ENCODE assay signal across 8 mouse cellular contexts in the genomic region with DNA sequence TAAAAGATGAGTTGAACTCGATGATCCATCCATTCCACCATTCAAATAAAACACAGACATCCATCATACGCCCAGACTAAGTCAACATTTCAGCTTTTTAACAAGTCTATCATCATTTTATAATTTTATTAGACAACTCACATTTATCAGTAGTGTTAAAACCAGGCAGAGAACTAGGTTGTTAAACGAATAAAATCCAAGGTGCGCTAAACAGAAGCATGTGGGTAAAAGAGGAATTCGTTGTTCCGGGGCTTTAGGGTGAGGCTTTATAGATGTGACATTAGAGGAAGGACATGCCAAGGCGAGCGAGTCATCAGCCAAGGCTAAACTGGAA. TPM values are rescaled to one million over a fixed set of nuclear protein-coding genes. Genes with fewer than 3 reads are reported as not detected.
DNase-seq lines count a peak whose midpoint lies in the region; ATAC-seq and TF ChIP-seq lines count a peak whose summit lies in the region.

No protein-coding gene starts in this region.

- H3K9me3 ChIP-seq in kidney, embryonic 16.5 days (ENCODE audit: low read length): 0 out of 2 replicates have a peak, but pooled peaks cover 3% of the 10 kb centered on the region
- H3K9me3 ChIP-seq in embryonic facial prominence, embryonic 11.5 days (replicated peaks; ENCODE audit: control insufficient read depth, low read length): no peaks in the 10 kb centered on the region
- H3K9me3 ChIP-seq in intestine, postnatal 0 days (ENCODE audit: control insufficient read depth): no peaks in the 10 kb centered on the region
- no peaks in the 10 kb centered on the region for H3K9me3 ChIP-seq in midbrain, postnatal 0 days (ENCODE audit: low read length)

- 30% methylated on average over 8 of the region's 8 CpGs for WGBS in kidney, embryonic 16.5 days
- 31% methylated on average over 8 of the region's 8 CpGs for WGBS in embryonic facial prominence, embryonic 11.5 days
- 23% methylated on average over 8 of the region's 8 CpGs for WGBS in intestine, postnatal 0 days
- WGBS in midbrain, postnatal 0 days: 29% methylated on average over 8 of the region's 8 CpGs

- no peak overlapping the region for H3K27ac ChIP-seq in kidney, embryonic 16.5 days (ENCODE audit: low read length)
- no peak overlapping the region for H3K27ac ChIP-seq in embryonic facial prominence, embryonic 11.5 days (replicated peaks; ENCODE audit: low read depth, low read length)
- no peak overlapping the region for H3K27ac ChIP-seq in intestine, postnatal 0 days (ENCODE audit: low read depth, low read length)
- H3K27ac ChIP-seq in midbrain, postnatal 0 days (ENCODE audit: low read depth, low read length): peak overlapping the region; percentile 77; the same call in 1 of the 2 replicates

- no peaks in the 10 kb centered on the region for H3K36me3 ChIP-seq in kidney, embryonic 16.5 days (ENCODE audit: insufficient read depth, low read length)
- no peaks in the 10 kb centered on the region for H3K36me3 ChIP-seq in embryonic facial prominence, embryonic 11.5 days (replicated peaks; ENCODE audit: control insufficient read depth, insufficient read depth, low read depth, low read length)
- H3K36me3 ChIP-seq in intestine, postnatal 0 days (ENCODE audit: control insufficient read depth, insufficient read depth): no peaks in the 10 kb centered on the region
- H3K36me3 ChIP-seq in midbrain, postnatal 0 days (ENCODE audit: insufficient read depth, low read length): no peaks in the 10 kb centered on the region

- H3K4me3 ChIP-seq in kidney, embryonic 16.5 days (ENCODE audit: low read length): peak overlapping the region; percentile 64
- peak overlapping the region; percentile 57 for H3K4me3 ChIP-seq in embryonic facial prominence, embryonic 11.5 days (ENCODE audit: low read depth, low read length)
- H3K4me3 ChIP-seq in intestine, postnatal 0 days (ENCODE audit: low read depth, low read length): peak overlapping the region; percentile 61; the same call in 1 of the 2 replicates
- H3K4me3 ChIP-seq in midbrain, postnatal 0 days (ENCODE audit: low read depth, low read length): peak overlapping the region; percentile 58

- no peak for TF ChIP-seq CTCF in intestine, postnatal 0 days (IDR thresholded peaks at IDR 0.05; ENCODE audit: low read depth)
- TF ChIP-seq CTCF in midbrain, postnatal 0 days (IDR thresholded peaks at IDR 0.05): no peak

- H3K9ac ChIP-seq in kidney, embryonic 16.5 days (replicated peaks; ENCODE audit: low read length): peak overlapping the region; percentile 69
- no peak overlapping the region; the same call in 1 of the 2 replicates for H3K9ac ChIP-seq in embryonic facial prominence, embryonic 11.5 days (replicated peaks; ENCODE audit: low read length)
- 0 out of 2 replicates have a peak overlapping the region, but pooled peaks have one; percentile 53 for H3K9ac ChIP-seq in intestine, postnatal 0 days (ENCODE audit: low read depth, low read length)
- peak overlapping the region; percentile 54; the same call in 1 of the 2 replicates for H3K9ac ChIP-seq in midbrain, postnatal 0 days (replicated peaks; ENCODE audit: low read length, poor library complexity, severe bottlenecking)

- peaks cover 5% of the 10 kb centered on the region; the same call in 1 of the 2 replicates for H3K27me3 ChIP-seq in kidney, embryonic 16.5 days (ENCODE audit: insufficient read depth, low read length)
- no peaks in the 10 kb centered on the region for H3K27me3 ChIP-seq in embryonic facial prominence, embryonic 11.5 days (ENCODE audit: control insufficient read depth, insufficient read depth, low read length)
- 0 out of 2 replicates have a peak, but pooled peaks cover 8% of the 10 kb centered on the region for H3K27me3 ChIP-seq in intestine, postnatal 0 days (replicated peaks; ENCODE audit: control insufficient read depth, insufficient read depth, low read length)
- no peaks in the 10 kb centered on the region for H3K27me3 ChIP-seq in midbrain, postnatal 0 days (ENCODE audit: insufficient read depth, low read length)

- no peak for ATAC-seq in kidney, embryonic 16.5 days (ENCODE audit: low FRiP score, low TSS enrichment)
- ATAC-seq in embryonic facial prominence, embryonic 11.5 days (replicated peaks; ENCODE audit: insufficient number of reproducible peaks, low FRiP score, low TSS enrichment, low read depth): no peak
- ATAC-seq in intestine, postnatal 0 days: no peak
- no peak for ATAC-seq in midbrain, postnatal 0 days (ENCODE audit: low FRiP score)
- ATAC-seq in frontal cortex, adult (ENCODE audit: low TSS enrichment): no peak

- peak overlapping the region; percentile 55 for H3K4me2 ChIP-seq in kidney, embryonic 16.5 days (replicated peaks; ENCODE audit: low read depth, low read length)
- peak overlapping the region; percentile 43 for H3K4me2 ChIP-seq in embryonic facial prominence, embryonic 11.5 days (ENCODE audit: low read depth, low read length)
- H3K4me2 ChIP-seq in intestine, postnatal 0 days (replicated peaks; ENCODE audit: low read depth): peak overlapping the region; percentile 66
- H3K4me2 ChIP-seq in midbrain, postnatal 0 days (ENCODE audit: low read depth, low read length, poor library complexity, severe bottlenecking): peak overlapping the region; percentile 42

- DNase-seq in kidney, postnatal 4 days: no peak
- no peak for DNase-seq in embryonic facial prominence, embryonic 11.5 days (ENCODE audit: low spot score)
- DNase-seq in midbrain, postnatal 0 days (ENCODE audit: low spot score): no peak
- DNase-seq in left cerebral cortex, adult 11 months (ENCODE audit: low spot score): no peak
- DNase-seq in thymus, postnatal 0 days (ENCODE audit: low spot score): no peak

- no peaks in the 10 kb centered on the region for H3K4me1 ChIP-seq in kidney, embryonic 16.5 days (ENCODE audit: insufficient read depth, low read length)
- no peaks in the 10 kb centered on the region for H3K4me1 ChIP-seq in embryonic facial prominence, embryonic 11.5 days (ENCODE audit: control insufficient read depth, insufficient read depth, low read length)
- no peaks in the 10 kb centered on the region for H3K4me1 ChIP-seq in intestine, postnatal 0 days (replicated peaks; ENCODE audit: control insufficient read depth, insufficient read depth, low read length)
- H3K4me1 ChIP-seq in midbrain, postnatal 0 days (ENCODE audit: insufficient read depth, low read length): no peaks in the 10 kb centered on the region

RNA-seq across cellular contexts. Expression of gene Ap1s2, which starts 0.8 kb away (rescaled TPM):
- 19.8 and 22.3 TPM in 2 replicates for polyA plus RNA-seq in kidney, embryonic 16.5 days (2015; fragmentation: Nextera tagmentation; extraction: Ambion mirVana)
- 28.9 and 32.1 TPM in 2 replicates for polyA plus RNA-seq in embryonic facial prominence, embryonic 11.5 days (2014; fragmentation: Nextera tagmentation; extraction: Ambion mirVana)
- 10.0 and 10.4 TPM in 2 replicates for polyA plus RNA-seq in intestine, postnatal 0 days (2015; fragmentation: Nextera tagmentation; extraction: Ambion mirVana)
- 61.8 and 73.7 TPM in 2 replicates for total RNA-seq in midbrain, postnatal 0 days (2014; rRNA removed)
- polyA plus RNA-seq in midbrain, postnatal 0 days (2015; fragmentation: Nextera tagmentation; extraction: Ambion mirVana): 113 and 130 TPM in 2 replicates
- 11.3 and 13.5 TPM in 2 replicates for polyA plus RNA-seq in thymus, postnatal 0 days (2015; fragmentation: Nextera tagmentation; extraction: Ambion mirVana)

RNA-seq across cellular contexts. Expression of gene Zrsr2, which starts 50.5 kb away (rescaled TPM):
- polyA plus RNA-seq in kidney, embryonic 16.5 days (2015; fragmentation: Nextera tagmentation; extraction: Ambion mirVana): 49.1 and 59.8 TPM in 2 replicates
- 59.5 and 67.6 TPM in 2 replicates for polyA plus RNA-seq in embryonic facial prominence, embryonic 11.5 days (2014; fragmentation: Nextera tagmentation; extraction: Ambion mirVana)
- polyA plus RNA-seq in intestine, postnatal 0 days (2015; fragmentation: Nextera tagmentation; extraction: Ambion mirVana): 41.9 and 53.5 TPM in 2 replicates
- total RNA-seq in midbrain, postnatal 0 days (2014; rRNA removed): 17.3 and 19.6 TPM in 2 replicates
- 83.4 and 89.7 TPM in 2 replicates for polyA plus RNA-seq in midbrain, postnatal 0 days (2015; fragmentation: Nextera tagmentation; extraction: Ambion mirVana)
- 51.3 and 55.6 TPM in 2 replicates for polyA plus RNA-seq in thymus, postnatal 0 days (2015; fragmentation: Nextera tagmentation; extraction: Ambion mirVana)
